Mouse (Mus musculus) kidney, postnatal 0 days (tissue): ENCODE results near the gene Kdelr2. TPM values are rescaled to one million over a fixed set of nuclear protein-coding genes. Genes with fewer than 3 reads are reported as not detected.

ENCODE experiments used
- ATAC-seq: fragments of 200-750 bp; cut with Nextera tagmentation; replicated peaks from 2 replicates; pipeline ENCODE4 v1.8.0; 2017; ENCODE audit warnings: low read depth, moderate number of reproducible peaks, moderate TSS enrichment, moderate library complexity; ENCODE audit not compliant: low FRiP score
- DNase-seq: peaks from one replicate; pipeline ENCODE4 v3.0.0-alpha.2; 2016; ENCODE audit warnings: low spot score
- H3K27ac ChIP-seq: fragments of 300-500 bp; sonication (generic); 2 replicates; pipeline ENCODE4 v1.5.1; 2014; ENCODE audit warnings: mild to moderate bottlenecking
- H3K27me3 ChIP-seq: fragments of 300-500 bp; sonication (generic); 2 replicates; pipeline ENCODE4 v1.6.1; 2014; ENCODE audit warnings: low read length, mixed read lengths; ENCODE audit not compliant: insufficient read depth
- H3K36me3 ChIP-seq: fragments of 300-500 bp; sonication (generic); 2 replicates; pipeline ENCODE4 v1.6.1; 2014; ENCODE audit warnings: low read length, mixed read lengths; ENCODE audit not compliant: insufficient read depth
- H3K4me1 ChIP-seq: fragments of 300-500 bp; sonication (generic); replicated peaks from 2 replicates; pipeline ENCODE4 v1.6.1; 2014; ENCODE audit warnings: antibody characterized with exemption, low read length, mixed read lengths; ENCODE audit not compliant: insufficient read depth
- H3K4me2 ChIP-seq: fragments of 300-500 bp; sonication (generic); 2 replicates; pipeline ENCODE4 v1.6.1; 2014; ENCODE audit warnings: mild to moderate bottlenecking, low read length, moderate library complexity, mixed read lengths
- H3K4me3 ChIP-seq: fragments of 300-500 bp; sonication (generic); replicated peaks from 2 replicates; pipeline ENCODE4 v1.5.1; 2014; ENCODE audit warnings: low read depth, low read length
- H3K9ac ChIP-seq: fragments of 300-500 bp; sonication (generic); 2 replicates; pipeline ENCODE4 v1.6.1; 2014; ENCODE audit warnings: low read depth, low read length
- H3K9me3 ChIP-seq: fragments of 300-500 bp; sonication (generic); replicated peaks from 2 replicates; pipeline ENCODE4 v1.6.1; 2016; ENCODE audit warnings: low read length, inconsistent platforms, mixed read lengths
- CTCF ChIP-seq: IDR thresholded peaks from 2 replicates; pipeline ENCODE4 v1.5.1; 2016; ENCODE audit warnings: antibody characterized with exemption, low read depth, mild to moderate bottlenecking, moderate library complexity
- whole genome bisulfite sequencing: fragments of 180-500 bp; shearing (Covaris S2); extraction: QIAGEN DNeasy Blood & Tissue Kit; methylation state at CpG from one replicate; pipeline ENCODE4 v1.1.7; 2014; 5-methylcytosine and 5-hydroxymethylcytosine counted together
- polyA plus RNA-seq: library from polyadenylated mRNA; unstranded; fragments of >200 nt; fragmentation: Nextera tagmentation; extraction: Ambion mirVana; gene quantifications from 2 replicates; pipeline ENCODE4 v1.2.1, GENCODE M21; 2015

Kdelr2 gene
- polyA plus RNA-seq, 1 experiment from 2014 or later: 319 TPM

DNA sequence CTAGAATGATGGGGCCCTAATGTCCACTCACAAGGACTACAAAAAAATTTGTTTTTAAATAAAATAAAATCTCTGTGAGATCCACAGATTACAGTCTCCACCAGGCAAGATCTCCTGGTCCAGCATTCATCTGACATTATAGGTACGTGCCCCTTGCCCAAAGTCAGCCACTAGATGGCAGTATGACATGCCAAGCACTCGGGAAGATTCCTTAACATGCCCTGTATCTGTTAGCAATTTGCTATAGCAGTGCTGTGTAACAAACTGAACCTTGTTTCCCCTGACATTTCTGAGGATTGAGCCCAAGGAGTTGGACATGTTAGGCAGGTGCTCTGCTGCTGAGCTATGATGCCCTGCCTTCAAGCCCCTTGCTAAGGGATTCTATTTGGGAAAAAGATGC, 8.0 kb upstream of the Kdelr2 start:
- Histone ChIP-seq H3K9ac (no peak overlapping the region), H3K9me3 (no peaks in the 10 kb centered on the region; the same call in 1 of the 2 replicates), H3K36me3 (no peaks in the 10 kb centered on the region), H3K4me3 (no peak overlapping the region), H3K4me2 (no peak overlapping the region), H3K4me1 (no peaks in the 10 kb centered on the region), H3K27ac (no peak overlapping the region), H3K27me3 (no peaks in the 10 kb centered on the region)
- DNase-seq: no peak
- peak; percentile 57 for TF ChIP-seq CTCF
- ATAC-seq: no peak
- 50% methylated on average over 2 of the region's 2 CpGs for WGBS

DNA sequence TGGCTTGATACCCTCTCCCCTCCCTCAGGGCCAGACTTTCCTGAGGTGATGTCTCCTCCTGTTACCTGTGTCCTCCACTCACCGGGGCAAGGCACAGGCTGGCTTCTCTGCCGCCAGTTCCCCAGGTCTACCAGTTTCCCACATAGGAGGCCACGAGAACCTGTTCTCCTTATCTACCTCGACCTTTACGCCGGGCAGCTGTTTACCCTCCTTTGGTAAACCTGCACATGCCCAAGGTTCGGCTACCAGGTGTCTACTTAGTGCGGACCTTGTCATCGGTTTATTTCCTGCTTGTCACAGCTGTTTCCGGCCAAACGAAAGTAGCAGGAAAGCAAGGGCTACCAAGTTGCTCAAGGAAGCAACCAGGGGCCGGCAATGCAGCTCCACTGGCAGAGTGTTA, 3.1 kb upstream of the Kdelr2 start:
- no peak overlapping the region for H3K4me3 ChIP-seq
- ATAC-seq (no peak), DNase-seq (no peak)
- no peaks in the 10 kb centered on the region for H3K27me3 ChIP-seq
- no peaks in the 10 kb centered on the region for H3K36me3 ChIP-seq
- no peak overlapping the region for H3K27ac ChIP-seq
- 86% methylated on average over 12 of the region's 12 CpGs for WGBS
- H3K4me2 ChIP-seq: no peak overlapping the region
- 0 out of 2 replicates have a peak, but pooled peaks cover 14% of the 10 kb centered on the region for H3K4me1 ChIP-seq
- H3K9ac ChIP-seq: no peak overlapping the region
- H3K9me3 ChIP-seq: no peaks in the 10 kb centered on the region
- TF ChIP-seq CTCF: no peak

DNA sequence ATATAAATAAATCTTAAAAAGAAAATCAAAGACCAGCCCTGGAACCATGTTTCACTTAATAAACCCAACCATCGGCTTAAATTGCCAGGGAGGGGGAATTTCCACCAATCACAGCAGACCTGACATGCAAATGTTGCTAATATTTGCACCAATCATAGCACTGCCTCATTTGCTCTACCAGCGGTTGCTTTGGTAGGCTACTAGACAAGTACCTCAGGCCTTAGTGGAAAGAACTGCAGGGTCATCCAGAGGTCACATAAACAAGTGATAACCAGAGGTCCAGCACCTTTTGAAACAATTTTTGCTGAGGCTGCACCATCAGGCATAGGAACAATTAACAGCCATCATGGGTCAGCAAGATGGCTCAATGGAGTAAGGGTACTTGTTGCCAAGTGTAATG, 2.1 kb upstream of the Kdelr2 start:
- Histone ChIP-seq H3K9ac (no peak overlapping the region), H3K27me3 (no peaks in the 10 kb centered on the region), H3K9me3 (no peaks in the 10 kb centered on the region), H3K36me3 (0 out of 2 replicates have a peak, but pooled peaks cover 1% of the 10 kb centered on the region), H3K4me3 (no peak overlapping the region), H3K4me2 (no peak overlapping the region), H3K4me1 (peaks cover 14% of the 10 kb centered on the region; the same call in 1 of the 2 replicates), H3K27ac (no peak overlapping the region)
- TF ChIP-seq CTCF: no peak
- 52% methylated on average over 2 of the region's 2 CpGs for WGBS
- ATAC-seq: no peak
- no peak for DNase-seq

DNA sequence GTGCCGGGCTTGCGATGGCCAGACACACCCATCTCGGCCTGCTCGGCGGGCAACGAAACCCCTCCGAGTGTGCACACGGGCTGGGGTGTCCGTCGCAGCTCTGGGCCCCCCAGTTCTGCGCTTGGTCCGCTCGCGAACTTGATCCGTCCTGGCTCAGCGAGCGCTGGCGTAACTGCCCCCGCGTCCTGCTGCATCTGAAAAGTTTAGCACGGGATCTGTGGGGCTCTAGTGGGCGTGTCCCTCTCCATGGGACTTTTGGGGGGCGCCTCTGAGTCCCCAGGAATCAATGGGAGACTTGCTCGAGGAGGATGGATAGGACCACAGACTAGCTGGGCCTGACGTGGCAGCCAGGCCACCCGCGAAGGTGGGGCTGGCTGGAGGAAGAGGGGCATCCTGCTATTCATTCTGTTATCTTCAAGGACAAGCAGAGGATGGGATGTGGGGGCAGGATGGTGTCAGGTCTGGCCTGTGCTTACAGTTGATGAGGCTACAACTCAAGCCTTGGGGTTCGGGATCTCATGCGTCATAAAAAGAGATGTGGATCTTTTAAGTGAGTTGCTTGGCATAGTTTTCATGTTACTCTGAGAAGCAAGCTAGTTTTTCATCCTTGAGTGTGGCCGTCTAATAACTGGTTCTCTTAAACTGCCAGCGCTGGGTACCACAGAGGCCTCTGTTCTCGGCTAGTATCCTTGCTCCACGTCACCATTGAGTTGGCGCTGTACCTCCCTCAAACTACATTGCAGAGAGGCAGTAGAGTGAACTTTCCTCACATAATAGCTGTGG, 701 bp downstream of the Kdelr2 start:
- peak; percentile 57 for DNase-seq
- ATAC-seq: peak; percentile 8; the same call in 1 of the 2 replicates
- Histone ChIP-seq H3K27me3 (no peaks in the 10 kb centered on the region), H3K4me3 (peak overlapping the region; percentile 96), H3K27ac (peak overlapping the region; percentile 93), H3K9ac (peak overlapping the region; percentile 94), H3K4me2 (peak overlapping the region; percentile 70), H3K9me3 (no peaks in the 10 kb centered on the region), H3K36me3 (peaks cover 18% of the 10 kb centered on the region; the same call in 1 of the 2 replicates), H3K4me1 (peaks cover 14% of the 10 kb centered on the region; the same call in 1 of the 2 replicates)
- no peak for TF ChIP-seq CTCF
- 3% methylated on average over 34 of the region's 34 CpGs for WGBS

DNA sequence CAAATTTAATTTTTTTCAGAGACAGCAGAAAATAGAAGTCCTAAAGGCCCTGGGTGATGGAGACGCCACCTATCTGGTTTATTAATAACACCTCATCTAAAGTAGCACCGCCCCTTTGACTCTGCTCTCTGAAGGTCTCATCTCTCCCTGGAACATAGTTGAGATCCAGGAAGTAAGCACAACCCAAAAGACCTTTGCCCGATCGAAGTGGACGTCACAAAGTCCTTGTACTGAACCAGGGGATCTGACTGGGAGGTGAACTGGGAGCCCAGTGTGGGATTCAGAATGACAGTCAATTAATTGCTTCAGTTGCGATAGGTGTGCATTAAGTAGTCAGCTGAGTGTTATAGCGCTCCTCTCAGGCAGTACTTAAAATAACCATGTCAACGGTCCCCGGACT, 1.6 kb downstream of the Kdelr2 start:
- DNase-seq (peak; percentile 9), ATAC-seq (no peak)
- Histone ChIP-seq H3K4me2 (peak overlapping the region; percentile 70), H3K9ac (no peak overlapping the region), H3K9me3 (no peaks in the 10 kb centered on the region), H3K4me3 (peak overlapping the region; percentile 96), H3K27ac (no peak overlapping the region), H3K4me1 (peaks cover 14% of the 10 kb centered on the region; the same call in 1 of the 2 replicates), H3K36me3 (peaks cover 18% of the 10 kb centered on the region; the same call in 1 of the 2 replicates), H3K27me3 (no peaks in the 10 kb centered on the region)
- 71% methylated on average over 9 of the region's 9 CpGs for WGBS
- no peak for TF ChIP-seq CTCF

DNA sequence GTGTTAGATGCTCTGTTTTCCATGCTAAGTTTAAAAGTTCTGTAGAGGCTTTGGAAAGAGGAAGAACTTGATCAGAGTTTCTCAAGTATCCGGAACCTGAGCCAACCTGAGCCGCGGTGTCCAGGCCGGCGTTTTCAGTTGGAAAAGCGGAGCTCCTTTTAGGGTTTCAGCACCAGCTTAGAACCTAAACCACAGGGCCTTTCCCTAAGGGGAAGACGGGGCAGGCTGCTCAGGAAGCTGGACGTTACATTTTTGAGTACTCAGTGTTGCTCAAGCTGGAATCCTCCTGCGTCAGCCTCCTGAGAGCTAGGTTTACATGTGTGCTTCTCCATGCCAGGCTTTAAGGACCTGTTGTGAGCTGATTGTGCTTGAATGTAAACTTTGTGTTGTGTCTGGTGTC, 2.9 kb downstream of the Kdelr2 start:
- TF ChIP-seq CTCF: no peak
- H3K27ac ChIP-seq: no peak overlapping the region
- no peak for ATAC-seq
- peaks cover 14% of the 10 kb centered on the region; the same call in 1 of the 2 replicates for H3K4me1 ChIP-seq
- WGBS: 92% methylated on average over 9 of the region's 9 CpGs
- H3K27me3 ChIP-seq: no peaks in the 10 kb centered on the region
- H3K9me3 ChIP-seq: no peaks in the 10 kb centered on the region
- H3K9ac ChIP-seq: no peak overlapping the region
- H3K36me3 ChIP-seq: peaks cover 18% of the 10 kb centered on the region; the same call in 1 of the 2 replicates
- no peak for DNase-seq
- H3K4me3 ChIP-seq: no peak overlapping the region
- H3K4me2 ChIP-seq: no peak overlapping the region
